Mouse (Mus musculus): ENCODE results near the gene Igsf11. TPM values are rescaled to one million over a fixed set of nuclear protein-coding genes. Genes with fewer than 3 reads are reported as not detected.

Gene Igsf11
- total RNA-seq, 2 experiments from 2014 or later: 0.33 to 0.60 TPM

DNA sequence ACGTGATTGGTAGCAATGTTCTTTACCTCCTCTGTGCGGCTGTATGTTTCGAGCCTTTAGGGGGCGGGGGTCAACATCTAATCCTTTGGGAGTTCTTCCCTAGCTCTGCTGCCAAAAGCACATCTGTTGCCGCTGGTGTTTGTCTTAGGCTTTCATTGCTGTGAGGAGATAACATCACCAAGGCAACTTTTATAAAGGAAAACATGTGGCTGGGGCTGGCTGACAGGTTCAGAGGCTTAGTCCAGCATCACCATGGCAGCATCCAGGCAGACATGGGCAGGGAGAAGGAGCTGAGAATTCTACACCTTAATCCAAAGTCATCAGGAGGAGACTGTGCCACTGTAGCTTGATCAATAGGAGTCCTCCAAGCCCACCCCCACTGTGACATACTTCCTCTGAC lies 173.1 kb downstream of the Igsf11 start:
- no peak for DNase-seq
- intact Hi-C loops (cut with DNase I): no loop called here

DNA sequence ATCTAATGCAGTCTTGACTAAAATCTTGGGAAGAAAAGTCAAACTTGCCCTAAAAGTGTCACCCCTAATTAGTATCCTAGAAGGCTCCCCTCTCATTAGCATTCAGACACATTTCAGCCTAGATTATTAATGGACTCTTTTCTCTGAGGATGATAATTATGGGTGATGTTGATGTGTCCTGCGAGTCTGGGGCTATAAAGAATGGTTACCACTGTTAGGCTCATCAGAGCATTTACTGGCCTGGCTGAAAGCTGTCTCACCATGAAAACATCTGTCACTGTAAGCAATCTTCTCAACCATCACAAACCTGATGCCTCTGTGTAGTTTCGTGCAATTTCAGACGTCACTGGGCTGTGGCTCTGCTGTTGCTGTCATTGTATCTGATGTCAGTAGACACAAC lies 179.0 kb downstream of the Igsf11 start:
- DNase-seq: no peak
- intact Hi-C loops (cut with DNase I): no loop called here

Other genes starting within 250 kb of the Igsf11 start
- 10 to 100 TPM; 37.4 to 43.5 TPM for gene Arhgap31, start 179.4 kb upstream of the Igsf11 start, total RNA-seq (2021)
- 10 to 100 TPM; 10.1 to 11.9 TPM for gene B4galt4, start 150.4 kb upstream of the Igsf11 start, total RNA-seq (2021)
- 1 to 10 TPM; 3.1 to 5.9 TPM for gene Upk1b, start 92.3 kb upstream of the Igsf11 start, total RNA-seq (2021)
- gene 4930435E12Rik, start 63.9 kb upstream of the Igsf11 start, total RNA-seq (2021): not detected

Data from heart, postnatal 36 days (tissue).